Mouse (Mus musculus): ENCODE measurements around the gene Treh.
"Not testable (repeated sequence)": the region's sequence is repeated elsewhere in the genome, so short reads cannot be mapped to it uniquely, and the experiment has no call there.

The Treh gene

DNA sequence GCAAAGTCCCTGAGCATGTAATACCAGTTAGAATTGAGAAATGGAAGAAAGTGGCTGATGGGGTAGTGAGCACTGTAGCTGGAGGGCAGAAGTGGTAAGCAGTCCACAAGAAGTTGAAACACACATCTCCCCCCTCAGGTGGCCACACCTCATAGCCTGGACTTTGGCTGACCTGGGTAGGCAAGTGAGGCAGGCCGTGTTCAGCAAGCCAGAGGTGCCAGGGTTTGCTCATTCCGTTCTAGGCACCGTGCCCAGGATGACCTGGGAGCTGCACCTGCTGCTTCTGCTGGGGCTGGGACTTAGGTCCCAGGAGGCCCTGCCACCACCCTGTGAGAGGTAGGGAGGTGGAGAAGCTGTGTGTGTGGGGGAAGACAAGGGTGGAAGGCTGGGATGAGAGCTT is at the start of gene Treh:
Gene Treh (plus strand): TSS at position 229 of the 400 bp plus-strand sequence.
- DNase-seq (ENCODE audit: low spot score in 2 of 2), result no peak

DNA sequence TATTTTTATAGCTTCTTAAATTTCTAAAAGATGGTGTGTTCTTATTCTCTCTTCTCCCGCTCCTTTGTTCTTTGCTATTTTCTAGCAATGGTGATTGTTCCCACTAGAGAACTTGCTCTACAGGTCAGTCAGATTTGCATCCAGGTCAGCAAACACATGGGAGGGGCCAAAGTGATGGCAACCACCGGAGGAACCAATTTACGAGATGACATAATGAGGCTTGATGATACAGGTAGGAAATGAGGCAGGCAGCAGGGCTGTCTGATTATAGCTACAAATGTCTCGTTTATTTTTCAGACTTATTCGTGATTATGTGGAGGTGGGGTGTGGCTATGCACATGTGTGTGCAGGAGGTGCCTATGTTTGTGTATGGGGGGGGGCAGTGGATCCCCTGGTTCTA is 48.6 kb upstream of the Treh start:
- no peak for DNase-seq (ENCODE audit: low spot score in 2 of 2)

DNA sequence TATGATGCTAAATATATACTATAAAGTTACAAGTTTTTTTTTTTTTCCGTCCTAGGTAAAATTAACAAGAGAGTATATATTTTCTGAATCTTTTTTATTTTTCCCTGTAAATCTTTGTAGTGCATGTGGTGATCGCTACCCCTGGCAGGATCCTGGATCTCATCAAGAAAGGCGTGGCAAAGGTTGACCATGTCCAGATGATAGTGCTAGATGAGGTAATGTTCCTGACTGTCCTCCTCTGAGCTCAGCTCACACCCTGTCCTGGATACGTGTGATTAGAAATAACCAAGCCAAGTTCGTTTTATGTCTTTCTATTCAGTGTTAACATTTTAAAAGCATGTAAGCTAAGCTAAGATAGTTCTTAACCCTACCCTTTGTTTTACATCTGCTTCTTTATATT is 46.8 kb upstream of the Treh start:
- DNase-seq (ENCODE audit: low spot score in 2 of 2), result no peak

DNA sequence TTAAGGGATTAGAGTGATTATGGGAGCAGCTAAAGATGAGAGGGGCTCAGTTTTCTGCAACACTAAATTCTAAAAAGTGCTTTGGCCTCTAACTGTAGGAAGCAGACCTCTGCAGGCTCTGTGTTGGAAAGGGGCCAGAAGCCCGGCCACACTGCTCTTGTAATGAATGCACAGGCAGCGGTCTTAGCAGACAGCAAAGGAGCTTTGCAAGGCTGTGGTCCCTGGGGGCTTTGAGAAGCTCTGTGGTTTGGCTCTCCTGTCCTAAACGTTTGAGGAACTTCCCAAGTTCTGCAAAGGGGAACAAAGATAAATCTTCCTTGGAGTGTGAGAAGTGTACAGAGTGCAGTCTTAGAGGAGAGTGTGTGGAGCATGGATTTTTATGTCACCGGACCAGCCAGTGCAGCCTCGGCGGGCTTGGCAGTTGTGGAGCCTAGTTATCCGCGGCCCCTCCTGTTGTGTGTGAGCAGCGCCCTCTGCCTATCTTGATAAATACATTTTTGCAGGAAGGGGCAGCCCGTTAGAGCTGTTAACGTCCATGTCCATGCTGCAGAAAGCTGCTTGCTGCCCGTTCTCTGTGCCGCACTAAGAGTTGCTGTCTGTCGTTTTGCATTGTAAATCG is 35.4 kb upstream of the Treh start:
- DNase-seq (ENCODE audit: low spot score in 2 of 2), result no peak

DNA sequence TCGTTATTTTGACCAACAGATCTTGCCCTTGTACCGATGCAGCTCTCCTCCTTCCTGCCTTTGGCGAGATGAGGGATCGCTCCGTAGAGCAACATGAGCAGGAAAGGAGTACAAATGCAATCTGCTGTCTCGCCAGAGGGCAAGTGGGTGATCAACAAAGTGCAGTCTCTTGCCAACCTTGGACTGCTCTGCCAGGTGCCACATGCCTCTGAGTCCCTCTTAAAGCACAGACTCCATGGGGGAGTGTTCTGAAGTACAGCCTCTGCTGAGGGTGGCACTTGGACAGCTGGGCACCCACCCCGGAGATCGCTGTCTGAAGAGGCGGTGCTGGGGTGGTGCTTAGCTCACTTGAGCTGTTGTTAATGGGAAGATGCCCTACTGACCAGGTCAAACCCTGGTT is 34.3 kb upstream of the Treh start:
- not testable (repeated sequence) for DNase-seq (ENCODE audit: low spot score in 2 of 2)

DNA sequence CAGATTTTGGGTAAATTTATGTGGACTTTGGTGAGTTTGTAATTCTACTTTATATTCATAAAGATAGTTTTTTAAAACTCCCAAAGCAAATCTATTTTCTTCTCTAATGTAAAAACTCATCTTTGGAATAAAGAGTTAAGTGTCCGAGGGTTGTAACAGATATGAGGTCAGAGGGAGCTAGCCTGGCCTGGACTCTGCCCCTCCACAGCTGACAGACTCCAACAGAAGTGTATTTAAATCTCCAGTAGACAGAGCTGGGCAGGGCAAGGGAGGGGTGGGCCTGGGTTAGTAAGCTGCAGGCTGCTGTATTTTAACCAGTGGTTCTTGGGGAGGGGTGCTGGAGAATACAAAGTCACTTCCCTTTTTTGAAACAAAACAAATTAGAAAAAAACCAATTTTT is 33.0 kb upstream of the Treh start:
- not testable (repeated sequence) for DNase-seq (ENCODE audit: low spot score in 2 of 2)

DNA sequence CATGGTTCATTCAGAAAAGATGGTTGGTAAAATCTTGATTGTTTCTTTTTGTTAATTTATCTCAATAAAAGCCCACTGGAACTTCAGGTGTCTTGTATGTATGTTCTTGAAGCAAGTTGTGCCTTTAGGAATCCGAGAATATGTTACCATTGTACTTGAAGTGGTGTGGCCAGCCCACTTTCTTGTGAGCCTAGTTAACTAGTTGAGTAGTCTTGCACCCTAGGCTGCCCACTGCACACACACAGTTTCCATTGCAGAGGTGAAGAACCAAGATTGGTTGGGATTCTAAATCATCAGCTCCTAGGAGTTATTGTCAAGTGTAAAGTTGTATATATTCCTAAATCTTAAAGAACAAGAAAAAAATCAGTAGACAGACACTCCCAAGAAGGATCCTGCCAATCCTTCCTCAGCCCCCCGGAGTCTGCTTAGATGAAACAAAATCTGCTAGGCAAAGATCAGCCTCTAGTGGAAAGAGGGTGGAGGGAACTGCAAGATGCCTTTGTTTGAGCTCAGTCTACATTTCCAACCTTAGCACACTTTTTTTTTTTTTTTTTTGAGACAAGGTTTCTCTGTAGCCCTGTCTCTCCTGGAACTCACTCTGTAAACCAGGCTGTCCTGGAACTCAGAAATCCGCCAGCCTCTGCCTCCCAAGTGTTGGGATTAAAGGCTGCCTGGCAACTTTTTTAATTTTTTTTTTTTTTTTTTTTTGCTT is 32.2 kb upstream of the Treh start:
- no peak for DNase-seq (ENCODE audit: low spot score in 2 of 2)

DNA sequence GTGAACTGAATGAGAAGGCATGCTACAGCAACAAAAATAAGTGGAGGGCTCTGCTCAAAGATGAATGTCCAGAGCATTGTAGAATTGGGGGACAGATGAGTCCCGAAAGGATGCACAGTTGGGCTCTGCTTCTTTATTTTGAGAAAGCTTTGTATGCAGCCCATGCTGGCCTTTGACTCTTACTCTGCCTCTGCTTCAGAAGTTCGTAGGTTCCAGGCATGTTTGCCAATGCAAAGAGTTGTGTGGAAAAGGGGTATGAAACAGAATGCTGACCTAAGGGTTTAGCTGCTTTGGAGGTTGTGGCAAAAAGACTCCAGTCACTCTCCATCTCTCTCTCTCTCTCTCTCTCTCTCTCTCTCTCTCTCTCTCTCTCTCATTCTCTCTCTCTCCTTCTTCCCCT is 31.4 kb upstream of the Treh start:
- no peak for DNase-seq (ENCODE audit: low spot score in 2 of 2)

DNA sequence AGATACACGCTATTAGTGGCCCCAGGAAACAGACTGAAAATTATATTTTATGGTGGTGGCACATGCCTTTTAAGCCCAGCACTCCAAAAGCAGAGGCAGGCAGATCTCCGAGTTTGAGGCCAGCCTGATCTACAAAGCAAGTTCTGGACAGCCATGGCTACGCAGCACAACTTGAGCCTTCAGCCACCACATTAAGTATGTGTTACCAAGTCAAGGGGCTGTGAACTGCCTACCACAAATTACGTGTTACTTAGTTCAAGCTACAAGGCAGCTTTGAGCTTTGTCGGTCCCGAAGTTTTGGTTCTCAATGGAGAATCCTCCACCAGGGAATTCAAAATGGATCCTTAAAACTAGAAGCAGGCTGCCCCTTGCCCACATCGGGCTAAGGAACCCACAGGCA is 29.9 kb upstream of the Treh start:
- DNase-seq (ENCODE audit: low spot score in 2 of 2), result no peak

DNA sequence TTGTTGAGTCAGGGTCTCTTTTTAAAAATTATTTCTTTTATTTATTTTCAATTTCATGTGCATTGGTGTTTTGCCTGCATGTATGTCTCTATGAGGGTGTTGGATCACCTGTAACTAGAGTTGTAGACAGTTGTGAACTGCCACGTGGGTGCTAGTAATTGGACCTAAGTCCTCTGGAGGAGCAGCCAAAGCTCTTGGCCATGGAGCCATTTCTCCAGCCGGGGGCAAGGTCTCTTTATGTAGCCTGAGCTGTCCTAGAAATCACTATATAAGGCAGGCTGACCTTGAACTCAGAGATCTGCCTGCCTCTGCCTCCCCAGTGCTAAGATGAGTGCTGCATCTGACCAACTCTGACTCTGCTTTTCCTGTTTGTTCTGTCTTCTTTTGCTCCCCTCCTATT is 28.8 kb upstream of the Treh start:
- DNase-seq (ENCODE audit: low spot score in 2 of 2), result no peak

DNA sequence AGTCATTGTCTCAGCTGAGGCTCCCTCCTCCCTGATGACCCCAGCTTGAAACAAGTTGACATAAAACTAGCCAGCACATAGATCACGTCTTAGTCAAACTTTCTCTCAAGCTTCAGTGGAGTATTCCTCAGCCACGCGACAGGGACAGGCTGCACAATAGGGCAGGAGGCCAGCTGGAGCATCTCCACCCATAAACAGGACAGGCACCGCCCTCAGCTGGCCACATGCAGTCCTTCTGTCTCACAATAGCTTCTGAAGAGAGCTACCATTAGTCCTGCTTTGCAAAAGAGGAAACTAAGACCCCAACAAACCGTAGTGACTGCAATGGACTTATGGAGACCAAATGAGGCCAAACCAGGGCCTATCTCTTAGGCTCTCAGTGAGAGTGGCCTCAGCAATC is 27.6 kb upstream of the Treh start:
- DNase-seq (ENCODE audit: low spot score in 2 of 2), result no peak

DNA sequence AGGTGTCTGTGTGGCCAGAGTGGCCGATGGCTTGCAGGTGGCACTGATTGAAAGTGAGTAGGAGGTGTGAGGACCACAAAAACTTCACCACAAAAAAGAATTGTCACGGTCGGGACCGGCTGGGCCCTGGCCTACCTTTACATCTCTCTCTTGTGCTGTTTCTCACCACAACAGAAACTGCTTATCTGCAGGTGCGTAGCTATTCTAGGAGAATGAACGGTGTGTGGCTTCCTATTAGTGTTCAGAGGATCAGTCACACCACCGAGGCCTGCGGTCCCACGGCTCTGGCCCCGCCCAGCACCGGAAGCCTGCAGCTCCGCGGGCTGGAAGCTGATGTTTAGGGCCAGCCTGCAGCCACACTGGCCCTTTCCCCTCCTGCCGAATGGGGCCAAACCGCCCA is 27.1 kb upstream of the Treh start:
- DNase-seq (ENCODE audit: low spot score in 2 of 2), result peak; percentile 61 to 68

DNA sequence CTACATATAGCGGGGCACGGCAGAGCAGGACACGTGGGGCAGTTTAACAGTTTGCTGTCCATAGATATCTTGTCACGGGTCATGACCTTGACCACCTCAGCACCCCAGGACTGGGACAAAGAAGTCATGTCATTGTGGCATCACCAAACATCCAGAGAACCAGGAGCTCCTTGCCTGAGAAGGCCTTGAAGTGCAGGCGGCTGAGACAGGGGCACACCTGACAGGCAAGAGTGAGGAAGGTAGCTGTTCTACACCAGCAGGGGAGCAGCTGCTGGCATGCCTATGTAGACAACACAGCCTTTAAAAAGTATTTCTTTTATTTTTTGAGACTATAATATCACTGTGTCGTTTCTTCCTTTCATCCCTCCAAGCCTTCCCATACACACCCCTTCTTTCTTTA is 26.7 kb upstream of the Treh start:
- DNase-seq (ENCODE audit: low spot score in 2 of 2), result peak; percentile 34 to 36

DNA sequence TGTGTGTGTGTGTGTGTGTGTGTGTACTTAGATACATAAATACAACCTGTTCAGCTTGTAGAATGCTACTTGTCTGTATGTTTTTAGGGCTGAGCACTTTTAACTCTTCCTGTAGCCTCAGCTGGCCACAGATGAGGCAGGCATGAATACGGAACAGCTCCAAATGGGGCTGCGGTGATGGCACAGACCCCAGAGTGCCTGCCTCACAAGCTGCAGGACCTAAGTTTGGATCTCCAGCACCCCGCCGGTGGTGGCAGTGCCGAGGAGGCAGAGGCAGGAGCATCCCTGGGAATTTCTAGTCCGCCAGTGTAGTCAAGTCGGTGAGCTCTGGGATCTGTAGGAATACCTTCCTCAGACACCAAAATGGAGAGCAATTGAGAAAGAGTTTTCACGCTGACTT is 26.0 kb upstream of the Treh start:
- DNase-seq (ENCODE audit: low spot score in 2 of 2), result no peak

DNA sequence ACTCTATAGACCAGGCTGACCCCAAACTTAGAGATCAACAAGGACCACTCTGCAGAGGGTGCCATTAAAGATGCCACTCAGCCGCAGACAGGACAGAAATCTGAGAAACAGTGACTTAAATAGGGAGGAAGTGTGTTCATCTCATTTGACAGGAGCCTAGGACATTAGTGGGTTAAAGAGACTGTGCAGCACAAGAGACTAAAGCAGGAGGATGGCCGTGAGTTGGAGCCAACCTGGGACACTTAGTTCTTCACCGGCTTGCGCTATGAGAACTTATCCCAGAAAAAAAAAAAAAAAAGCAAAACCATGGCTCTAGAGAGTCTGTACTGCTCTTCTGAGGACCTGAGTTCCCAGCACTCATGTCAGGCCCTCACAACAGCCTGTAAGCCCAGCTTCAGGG is 25.4 kb upstream of the Treh start:
- DNase-seq (ENCODE audit: low spot score in 2 of 2), result no peak

DNA sequence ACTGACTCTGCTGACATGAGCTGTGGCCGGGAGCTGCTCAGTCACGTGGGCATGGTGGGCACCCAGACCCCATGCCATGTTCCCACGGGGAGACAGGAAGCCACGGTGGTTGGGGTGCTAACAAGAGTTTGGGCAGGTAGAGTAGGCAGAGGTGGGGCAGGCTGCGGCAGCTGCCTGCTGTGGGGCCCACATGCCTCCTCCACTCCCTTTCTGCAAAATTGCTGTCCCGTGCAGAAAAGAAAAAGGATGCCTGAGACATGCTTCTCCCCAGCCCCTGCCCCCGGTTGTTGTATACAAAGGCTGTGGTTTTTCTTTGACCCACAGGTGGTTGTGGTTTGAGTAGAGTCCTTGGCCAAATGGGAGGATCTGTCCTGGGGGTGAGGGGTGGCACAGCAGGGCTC is 24.2 kb upstream of the Treh start:
- DNase-seq (ENCODE audit: low spot score in 2 of 2), result peak; percentile 47 to 50

DNA sequence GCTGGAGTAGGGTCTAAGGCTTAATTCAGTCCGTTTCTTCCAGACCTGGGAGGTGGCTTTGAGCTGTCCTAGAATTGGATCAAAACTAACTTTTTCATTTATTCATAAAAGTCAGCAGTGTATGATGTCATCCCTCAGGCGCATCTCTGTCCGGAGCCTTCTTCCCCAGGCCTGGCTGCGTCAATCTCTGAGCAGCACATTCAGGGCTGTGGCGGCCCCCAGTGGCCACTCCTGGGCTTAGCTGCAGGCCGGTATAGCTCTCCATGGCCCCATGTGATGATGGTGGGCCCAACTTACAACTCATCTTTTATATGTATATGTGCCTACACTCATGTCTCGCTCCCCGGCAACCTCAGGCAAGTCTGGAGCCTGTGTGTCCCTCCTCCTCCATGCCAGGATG is 21.0 kb upstream of the Treh start:
- DNase-seq (ENCODE audit: low spot score in 2 of 2), result peak; percentile 42 to 74

DNA sequence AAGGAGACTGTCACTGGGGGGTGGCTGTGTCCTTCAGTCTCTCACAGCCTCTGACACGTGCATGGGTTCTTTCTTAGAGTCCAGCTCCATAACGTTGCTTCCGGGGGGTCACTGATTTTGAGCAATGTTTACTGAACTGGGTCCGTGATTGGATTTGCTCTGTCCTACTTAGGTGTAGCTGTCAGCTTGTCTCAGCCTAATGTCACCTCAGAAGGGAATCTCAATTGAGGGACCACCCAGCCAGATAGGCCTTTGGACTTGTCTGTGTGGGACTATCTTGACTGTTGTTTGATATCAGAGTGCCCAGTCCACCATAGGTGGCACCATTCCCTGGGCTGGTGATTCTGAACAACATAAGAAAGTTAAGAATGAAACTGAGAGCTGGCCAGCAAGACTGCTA is 19.1 kb upstream of the Treh start:
- no peak for DNase-seq (ENCODE audit: low spot score in 2 of 2)

DNA sequence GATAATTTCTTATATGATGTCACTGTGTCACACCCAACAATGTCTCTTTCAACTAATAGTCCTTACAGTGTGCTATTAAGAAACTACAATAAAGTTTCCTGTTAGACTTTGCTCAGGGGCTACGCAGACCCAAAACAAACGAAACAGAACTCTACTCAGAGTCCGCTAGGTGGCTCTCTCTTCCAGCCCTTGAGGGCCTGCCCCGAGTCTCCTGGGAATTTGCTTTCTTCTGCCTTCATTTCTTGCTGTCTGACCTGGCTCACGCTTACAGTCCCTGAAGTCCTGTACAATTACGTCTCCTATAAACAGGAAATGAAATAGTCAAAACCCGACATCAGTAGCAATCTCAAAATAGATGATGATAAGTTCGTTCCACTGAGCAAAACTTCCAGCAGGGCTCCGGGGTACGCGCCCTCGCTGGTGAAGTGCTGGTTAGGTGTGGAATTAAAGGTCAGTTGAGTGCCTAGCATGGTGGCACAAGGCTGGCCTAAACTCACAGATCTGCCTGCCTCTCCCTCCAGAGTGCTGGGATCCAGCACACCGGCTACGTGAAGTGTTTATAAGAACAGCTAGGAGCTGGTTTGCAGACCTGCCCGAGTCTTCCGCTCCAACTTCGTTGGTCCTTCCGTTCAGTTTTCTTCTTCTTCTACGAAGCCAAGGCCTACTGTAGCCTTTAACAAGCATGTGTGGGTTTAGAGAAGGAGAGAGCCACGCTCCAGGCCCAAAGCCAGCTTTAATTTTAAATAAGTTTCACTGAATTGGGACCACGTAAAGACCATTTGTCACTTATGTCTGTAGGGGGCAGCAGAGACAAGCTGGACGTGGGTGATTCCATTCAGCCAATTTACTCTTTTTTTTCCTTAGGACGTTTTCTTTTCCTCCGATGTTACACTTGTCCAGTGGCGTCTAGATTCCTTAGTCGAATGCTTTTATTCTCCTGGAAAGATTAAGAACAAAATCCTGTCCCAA is 17.7 kb upstream of the Treh start:
- DNase-seq (ENCODE audit: low spot score in 2 of 2), result peak in 1 of 2 experiments; percentile 60

DNA sequence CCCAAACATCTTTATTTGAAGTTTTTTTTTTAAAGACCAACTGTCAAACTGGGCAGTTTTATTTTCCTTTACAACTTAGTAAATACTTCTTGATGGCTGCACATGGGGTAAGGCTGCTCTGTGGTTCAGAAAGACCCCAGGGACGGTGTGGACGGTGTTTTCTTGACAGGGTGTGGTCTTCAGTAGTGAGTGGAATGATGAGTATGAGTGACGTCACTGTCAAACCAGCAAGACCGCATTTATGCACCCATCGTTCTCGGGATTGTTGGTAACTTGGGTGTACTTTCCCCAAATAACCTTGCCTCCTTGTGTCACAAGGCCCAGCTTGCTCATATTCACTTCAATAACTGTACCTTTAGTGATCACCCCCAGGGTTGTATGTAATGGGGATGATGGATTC is 9.3 kb upstream of the Treh start:
- no peak for DNase-seq (ENCODE audit: low spot score in 2 of 2)

DNA sequence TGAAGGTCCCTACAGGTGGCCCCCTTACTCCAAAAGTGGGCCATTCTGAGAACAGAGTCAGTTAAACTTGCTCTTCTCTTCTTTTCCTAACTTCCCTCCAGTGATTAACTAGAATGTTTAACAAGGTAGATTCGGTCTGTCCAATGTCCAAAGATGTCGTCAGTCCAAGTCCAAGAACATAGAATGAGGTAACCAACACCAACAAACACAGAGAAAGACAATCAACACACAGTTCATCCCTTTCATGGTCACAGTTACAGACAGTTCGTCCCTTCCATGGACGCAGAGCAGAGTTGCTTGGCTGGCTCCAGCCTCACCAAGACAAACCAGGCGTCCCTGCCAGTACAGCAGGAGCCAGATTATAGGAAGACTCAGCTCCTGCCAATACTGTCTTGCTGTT is 1.6 kb upstream of the Treh start:
- DNase-seq (ENCODE audit: low spot score in 2 of 2), result no peak

DNA sequence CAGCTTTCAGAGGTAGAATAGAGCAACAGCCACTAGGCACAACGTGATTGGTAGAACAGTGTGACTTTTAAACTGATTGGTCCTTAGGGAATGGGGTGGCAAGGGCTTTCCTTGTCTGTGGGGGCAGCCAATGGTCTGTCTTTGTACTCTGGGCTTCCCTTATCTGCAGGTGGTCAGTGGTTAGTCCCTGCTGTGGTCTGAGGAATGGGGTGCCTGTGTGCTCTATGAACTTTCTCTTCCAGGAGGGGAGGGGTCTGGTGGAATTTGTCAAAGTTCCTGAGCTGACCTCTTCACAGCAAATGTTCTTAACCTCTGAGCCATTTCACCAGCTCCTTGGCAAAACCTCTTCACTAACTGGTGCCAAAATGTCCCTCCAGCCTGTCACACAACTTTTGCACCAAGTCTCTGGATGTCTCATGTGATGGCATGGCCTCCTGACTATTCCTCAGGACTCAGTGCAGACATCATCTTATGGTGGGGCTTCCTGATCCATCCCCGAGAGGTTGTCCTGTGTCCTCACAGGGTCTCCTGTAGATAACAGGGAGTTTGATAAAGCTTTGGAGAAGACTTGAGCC is 655 bp upstream of the Treh start:
- no peak for DNase-seq (ENCODE audit: low spot score in 2 of 2)

Measured in thymus, postnatal 10 days (tissue).